Mouse (Mus musculus) limb, embryonic 10.5 days (tissue): ENCODE measurements around the gene Snx30. TPM values are rescaled to one million over a fixed set of nuclear protein-coding genes. Genes with fewer than 3 reads are reported as not detected.

Experiments
- DNase-seq: peaks from one replicate; pipeline ENCODE4 v3.0.0-alpha.2; 2017; ENCODE audit warnings: low spot score
- H3K27ac ChIP-seq: fragments of 300-500 bp; sonication (generic); 2 replicates; pipeline ENCODE4 v1.5.1; 2016; ENCODE audit warnings: mild to moderate bottlenecking
- H3K27me3 ChIP-seq: fragments of 300-500 bp; sonication (generic); 2 replicates; pipeline ENCODE4 v1.6.1; 2016; ENCODE audit warnings: low read depth, mild to moderate bottlenecking; ENCODE audit not compliant: poor library complexity, severe bottlenecking
- H3K36me3 ChIP-seq: fragments of 300-500 bp; sonication (generic); 2 replicates; pipeline ENCODE4 v1.6.1; 2016; ENCODE audit warnings: mild to moderate bottlenecking, moderate library complexity
- H3K4me1 ChIP-seq: fragments of 300-500 bp; sonication (generic); 2 replicates; pipeline ENCODE4 v1.6.1; 2016
- H3K4me3 ChIP-seq: fragments of 300-500 bp; sonication (generic); 2 replicates; pipeline ENCODE4 v1.5.1; 2016; ENCODE audit warnings: mild to moderate bottlenecking, moderate library complexity
- H3K9me3 ChIP-seq: fragments of 300-500 bp; sonication (generic); replicated peaks from 2 replicates; pipeline ENCODE4 v1.6.1; 2016; ENCODE audit warnings: mild to moderate bottlenecking
- WGBS: fragments of 180-500 bp; shearing (Covaris S2); methylation state at CpG from one replicate; pipeline ENCODE4 v1.1.7; 2016; 5-methylcytosine and 5-hydroxymethylcytosine counted together
- polyA plus RNA-seq: library from polyadenylated mRNA; unstranded; fragments of >200 nt; fragmentation: Nextera tagmentation; extraction: Ambion mirVana; gene quantifications from 2 replicates; pipeline ENCODE4 v1.2.1, GENCODE M21; 2016

Snx30 gene
- polyA plus RNA-seq, 1 experiment from 2014 or later: 5.3 TPM

DNA sequence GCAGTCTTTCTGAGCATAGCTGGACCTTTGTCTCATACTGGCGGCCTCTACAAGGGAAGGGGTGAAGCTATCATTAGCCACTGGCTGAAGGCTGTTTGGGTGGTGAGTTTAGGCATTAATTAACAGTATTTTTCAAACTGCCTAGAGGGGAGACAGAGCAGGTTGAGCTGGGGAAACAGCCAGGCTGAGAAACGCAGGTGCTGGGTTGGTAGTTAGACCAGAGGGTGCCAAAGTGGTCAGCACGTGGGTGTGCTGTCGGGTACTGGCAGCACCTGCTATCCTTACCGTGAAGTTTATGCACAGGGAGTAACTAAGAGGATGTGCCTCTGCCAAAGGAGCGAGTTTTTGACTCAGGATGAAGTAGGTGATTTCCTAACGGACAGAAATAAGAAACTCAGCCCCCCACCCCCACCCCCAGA lies 13.4 kb downstream of the Snx30 start:
- no peak overlapping the region for H3K27ac ChIP-seq
- no peaks in the 10 kb centered on the region for H3K27me3 ChIP-seq
- no peak overlapping the region for H3K4me3 ChIP-seq
- no peak for DNase-seq
- H3K9me3 ChIP-seq: no peaks in the 10 kb centered on the region
- H3K4me1 ChIP-seq: peaks cover 13% of the 10 kb centered on the region
- H3K36me3 ChIP-seq: no peaks in the 10 kb centered on the region
- WGBS: 74% methylated on average over 7 of the region's 7 CpGs

GRCm38 (mm10) chr4:59819477-59820022 lies 13.9 kb downstream of the Snx30 start:
- 70% methylated on average over 12 of the region's 12 CpGs for WGBS
- Histone ChIP-seq H3K36me3 (no peaks in the 10 kb centered on the region), H3K27ac (no peak overlapping the region), H3K4me1 (peaks cover 13% of the 10 kb centered on the region), H3K4me3 (no peak overlapping the region), H3K9me3 (no peaks in the 10 kb centered on the region), H3K27me3 (no peaks in the 10 kb centered on the region)
- DNase-seq: no peak

- no peaks in the 10 kb centered on the region for H3K27me3 ChIP-seq
- 95% methylated on average over 1 of the region's 1 CpGs for WGBS
- DNase-seq: no peak
- H3K27ac ChIP-seq: no peak overlapping the region
- no peak overlapping the region for H3K4me3 ChIP-seq
- no peaks in the 10 kb centered on the region for H3K9me3 ChIP-seq
- peaks cover 13% of the 10 kb centered on the region for H3K4me1 ChIP-seq
- H3K36me3 ChIP-seq: no peaks in the 10 kb centered on the region
These were observed 15.9 kb downstream of the Snx30 start for GRCm38 (mm10) chr4:59821516-59821915.

GRCm38 (mm10) chr4:59822119-59822518 lies 16.5 kb downstream of the Snx30 start:
- H3K36me3 ChIP-seq: no peaks in the 10 kb centered on the region
- no peaks in the 10 kb centered on the region for H3K9me3 ChIP-seq
- DNase-seq: no peak
- no peaks in the 10 kb centered on the region for H3K27me3 ChIP-seq
- H3K4me3 ChIP-seq: no peak overlapping the region
- no peak overlapping the region for H3K27ac ChIP-seq
- peaks cover 13% of the 10 kb centered on the region for H3K4me1 ChIP-seq
- WGBS: 95% methylated on average over 4 of the region's 4 CpGs

- no peak for DNase-seq
- Histone ChIP-seq H3K4me1 (peaks cover 10% of the 10 kb centered on the region; the same call in 1 of the 2 replicates), H3K27me3 (no peaks in the 10 kb centered on the region), H3K9me3 (no peaks in the 10 kb centered on the region), H3K27ac (no peak overlapping the region), H3K4me3 (no peak overlapping the region), H3K36me3 (no peaks in the 10 kb centered on the region)
- WGBS: 80% methylated on average over 7 of the region's 7 CpGs
These were observed 17.8 kb downstream of the Snx30 start for GRCm38 (mm10) chr4:59823470-59823869.

- Histone ChIP-seq H3K4me1 (no peaks in the 10 kb centered on the region), H3K27ac (no peak overlapping the region), H3K4me3 (no peak overlapping the region), H3K9me3 (no peaks in the 10 kb centered on the region), H3K27me3 (no peaks in the 10 kb centered on the region), H3K36me3 (no peaks in the 10 kb centered on the region)
- WGBS: 89% methylated on average over 5 of the region's 5 CpGs
- no peak for DNase-seq
These were observed 19.2 kb downstream of the Snx30 start for GRCm38 (mm10) chr4:59824860-59825259.

GRCm38 (mm10) chr4:59825634-59826033 lies 20.0 kb downstream of the Snx30 start:
- no peaks in the 10 kb centered on the region for H3K4me1 ChIP-seq
- H3K27me3 ChIP-seq: no peaks in the 10 kb centered on the region
- no peak overlapping the region for H3K27ac ChIP-seq
- no peaks in the 10 kb centered on the region for H3K9me3 ChIP-seq
- no peak for DNase-seq
- 87% methylated on average over 6 of the region's 6 CpGs for WGBS
- no peak overlapping the region for H3K4me3 ChIP-seq
- no peaks in the 10 kb centered on the region for H3K36me3 ChIP-seq

- WGBS: 92% methylated on average over 5 of the region's 5 CpGs
- Histone ChIP-seq H3K4me3 (no peak overlapping the region), H3K4me1 (no peaks in the 10 kb centered on the region), H3K27ac (no peak overlapping the region), H3K36me3 (no peaks in the 10 kb centered on the region), H3K27me3 (no peaks in the 10 kb centered on the region), H3K9me3 (no peaks in the 10 kb centered on the region)
- no peak for DNase-seq
These were observed 20.7 kb downstream of the Snx30 start for GRCm38 (mm10) chr4:59826381-59826780.

DNA sequence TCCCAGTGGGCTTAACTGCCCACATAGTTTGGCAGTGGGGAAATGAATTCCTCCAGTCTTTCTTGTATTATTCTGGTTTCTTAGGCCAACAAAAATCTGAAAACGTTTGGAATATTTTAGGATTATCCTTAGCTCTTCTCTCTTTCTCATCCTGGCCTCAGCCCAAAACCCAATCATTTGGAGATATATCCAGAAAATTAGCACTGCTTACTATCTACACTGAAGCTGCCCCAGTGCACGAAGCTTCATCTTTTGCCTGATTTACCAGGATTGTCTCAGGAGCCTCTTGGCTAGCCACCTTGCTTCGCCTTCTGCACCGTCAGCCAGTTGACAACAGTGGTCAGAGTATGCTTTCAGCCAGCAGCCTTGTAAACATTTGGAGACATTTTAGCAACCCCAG lies 23.4 kb downstream of the Snx30 start:
- no peaks in the 10 kb centered on the region for H3K36me3 ChIP-seq
- no peak for DNase-seq
- no peaks in the 10 kb centered on the region for H3K9me3 ChIP-seq
- WGBS: 91% methylated on average over 4 of the region's 4 CpGs
- no peaks in the 10 kb centered on the region for H3K27me3 ChIP-seq
- H3K4me3 ChIP-seq: no peak overlapping the region
- no peaks in the 10 kb centered on the region for H3K4me1 ChIP-seq
- H3K27ac ChIP-seq: no peak overlapping the region

DNA sequence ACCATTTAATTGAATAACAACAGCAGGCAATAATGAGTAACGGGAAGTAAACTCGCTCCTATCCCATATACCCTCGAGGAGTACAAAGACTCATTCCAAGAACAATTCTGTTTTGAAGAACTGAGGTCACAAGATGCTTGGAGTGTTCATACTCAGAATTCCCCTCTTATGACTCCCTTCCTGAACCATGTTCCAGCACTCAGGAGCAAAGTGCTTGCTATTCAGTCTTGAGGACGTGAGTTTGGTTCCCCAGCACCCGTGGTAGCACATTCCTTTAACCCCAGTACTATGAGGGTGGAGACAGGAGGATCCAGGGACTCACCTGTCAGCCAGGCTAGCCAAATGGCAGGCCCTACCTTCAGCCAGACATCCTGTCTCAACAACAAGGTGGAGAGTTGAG lies 25.4 kb downstream of the Snx30 start:
- Histone ChIP-seq H3K4me1 (no peaks in the 10 kb centered on the region), H3K36me3 (peaks cover 3% of the 10 kb centered on the region; the same call in 1 of the 2 replicates), H3K27me3 (no peaks in the 10 kb centered on the region), H3K9me3 (no peaks in the 10 kb centered on the region), H3K27ac (no peak overlapping the region), H3K4me3 (no peak overlapping the region)
- 88% methylated on average over 5 of the region's 5 CpGs for WGBS
- no peak for DNase-seq

- Histone ChIP-seq H3K27ac (no peak overlapping the region), H3K27me3 (no peaks in the 10 kb centered on the region), H3K36me3 (peaks cover 3% of the 10 kb centered on the region; the same call in 1 of the 2 replicates), H3K9me3 (no peaks in the 10 kb centered on the region), H3K4me3 (no peak overlapping the region), H3K4me1 (peaks cover 4% of the 10 kb centered on the region; the same call in 1 of the 2 replicates)
- DNase-seq: no peak
- 59% methylated on average over 6 of the region's 6 CpGs for WGBS
These were observed 27.2 kb downstream of the Snx30 start for GRCm38 (mm10) chr4:59832810-59833209.

DNA sequence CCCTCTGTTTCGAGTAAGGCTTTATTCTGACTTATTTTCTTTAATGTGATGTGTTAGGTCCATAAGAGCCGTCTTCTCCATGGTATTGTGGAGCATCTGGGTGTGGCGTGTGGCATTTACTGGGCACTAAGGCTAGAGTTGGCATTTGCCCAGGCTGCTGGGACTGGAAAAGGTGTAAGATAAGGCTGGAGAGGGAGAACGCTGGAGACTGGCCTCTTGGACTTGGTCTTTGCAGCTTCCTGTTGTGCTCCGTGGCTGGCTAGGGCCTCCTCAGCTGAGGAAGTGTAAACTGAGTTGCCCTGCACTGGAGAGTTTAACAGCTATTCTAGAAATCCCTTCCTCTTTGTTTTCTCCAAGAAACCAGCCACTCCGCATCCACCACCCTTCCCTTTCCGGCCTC lies 32.0 kb downstream of the Snx30 start:
- no peak overlapping the region for H3K4me3 ChIP-seq
- H3K27ac ChIP-seq: no peak overlapping the region; the same call in 1 of the 2 replicates
- no peaks in the 10 kb centered on the region for H3K9me3 ChIP-seq
- H3K4me1 ChIP-seq: peaks cover 10% of the 10 kb centered on the region
- no peak for DNase-seq
- no peaks in the 10 kb centered on the region for H3K27me3 ChIP-seq
- peaks cover 3% of the 10 kb centered on the region; the same call in 1 of the 2 replicates for H3K36me3 ChIP-seq
- 82% methylated on average over 7 of the region's 7 CpGs for WGBS

DNA sequence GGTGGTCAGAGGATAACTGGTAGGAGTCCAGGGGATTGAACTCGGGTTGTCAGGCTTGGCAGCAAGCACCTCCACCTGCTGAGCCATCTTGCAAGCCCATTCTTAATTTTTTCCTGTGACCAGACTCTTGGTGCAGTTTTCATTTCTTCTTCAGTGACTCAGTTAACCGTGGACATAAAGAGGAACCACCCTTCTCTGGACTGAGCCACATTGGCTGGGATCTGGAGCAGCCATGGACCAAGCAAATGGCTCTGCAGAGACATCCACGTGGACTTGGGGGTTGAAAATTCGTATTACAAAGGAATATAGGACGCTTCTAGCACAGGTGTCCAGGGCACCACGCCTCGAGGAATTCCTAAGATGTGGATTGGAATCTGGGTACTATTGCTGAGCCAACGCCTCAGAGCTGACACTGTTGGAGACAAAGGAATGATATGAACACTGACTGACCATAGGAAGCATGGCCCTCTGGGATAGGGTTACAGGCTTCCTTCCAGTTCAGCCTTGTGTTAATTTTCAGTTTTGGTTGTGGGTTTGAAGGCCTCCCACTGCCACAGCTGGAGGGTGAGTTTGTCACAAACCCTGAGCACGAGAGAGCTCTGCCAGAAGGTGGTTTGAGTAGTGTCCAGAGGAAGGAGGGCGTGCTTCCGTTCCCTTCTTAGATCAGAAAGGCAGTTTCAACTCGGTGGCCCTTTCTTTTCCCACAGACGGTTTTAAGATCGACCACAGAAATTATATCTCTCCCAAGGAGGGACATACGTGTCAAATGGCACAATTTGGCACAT lies 39.0 kb downstream of the Snx30 start:
- H3K27ac ChIP-seq: no peak overlapping the region
- peaks cover 3% of the 10 kb centered on the region for H3K4me1 ChIP-seq
- H3K9me3 ChIP-seq: no peaks in the 10 kb centered on the region
- no peak for DNase-seq
- no peaks in the 10 kb centered on the region for H3K36me3 ChIP-seq
- WGBS: 91% methylated on average over 15 of the region's 15 CpGs
- no peaks in the 10 kb centered on the region for H3K27me3 ChIP-seq
- H3K4me3 ChIP-seq: no peak overlapping the region
